Mouse (Mus musculus) testis, adult 2 months (tissue): Measurements from ENCODE around the gene Cdk2ap2. TPM values are rescaled to one million over a fixed set of nuclear protein-coding genes. Genes with fewer than 3 reads are reported as not detected.
"Not testable (repeated sequence)": the region's sequence is repeated elsewhere in the genome, so short reads cannot be mapped to it uniquely, and the experiment has no call there.

Experiments
- H3K27ac ChIP-seq: fragments of 200-500 bp; 2 replicates; pipeline ENCODE4 v1.5.1; 2012; ENCODE audit warnings: low read depth, low read length; ENCODE audit not compliant: control insufficient read depth, insufficient read depth
- H3K27me3 ChIP-seq: fragments of 200-500 bp; 2 replicates; pipeline ENCODE4 v1.6.1; 2012; ENCODE audit warnings: mild to moderate bottlenecking, low read length, moderate library complexity; ENCODE audit not compliant: control insufficient read depth, insufficient read depth
- H3K36me3 ChIP-seq: fragments of 200-500 bp; 2 replicates; pipeline ENCODE4 v1.6.1; 2012; ENCODE audit warnings: mild to moderate bottlenecking, low read length; ENCODE audit not compliant: control insufficient read depth, insufficient read depth
- H3K4me1 ChIP-seq: fragments of 200-500 bp; 2 replicates; pipeline ENCODE4 v1.6.1; 2012; ENCODE audit warnings: low read length; ENCODE audit not compliant: control insufficient read depth, insufficient read depth
- H3K4me3 ChIP-seq: fragments of 200-500 bp; 2 replicates; pipeline ENCODE4 v1.5.1; 2012; ENCODE audit warnings: low read depth, mild to moderate bottlenecking, low read length, moderate library complexity, mixed read lengths; ENCODE audit not compliant: control insufficient read depth
- CTCF ChIP-seq: fragments of 200-500 bp; IDR thresholded peaks from 2 replicates; pipeline ENCODE4 v1.5.1; 2012; ENCODE audit warnings: low read depth, mild to moderate bottlenecking, inconsistent platforms, low read length, moderate library complexity; ENCODE audit not compliant: control insufficient read depth, insufficient read depth, insufficient replicate concordance
- POLR2A ChIP-seq: fragments of 200-500 bp; IDR thresholded peaks from 2 replicates; pipeline ENCODE4 v1.6.1; 2012; ENCODE audit warnings: low read depth, mild to moderate bottlenecking, inconsistent platforms, low read length, moderate library complexity; ENCODE audit not compliant: control insufficient read depth
- polyA plus RNA-seq: library from polyadenylated mRNA; depleted of rRNA; stranded (reverse); fragments of >200 nt; gene quantifications from 2 replicates; pipeline ENCODE4 v1.2.3, GENCODE M21; 2012

The Cdk2ap2 gene
- polyA plus RNA-seq, 1 experiment, result 31.5 TPM

DNA sequence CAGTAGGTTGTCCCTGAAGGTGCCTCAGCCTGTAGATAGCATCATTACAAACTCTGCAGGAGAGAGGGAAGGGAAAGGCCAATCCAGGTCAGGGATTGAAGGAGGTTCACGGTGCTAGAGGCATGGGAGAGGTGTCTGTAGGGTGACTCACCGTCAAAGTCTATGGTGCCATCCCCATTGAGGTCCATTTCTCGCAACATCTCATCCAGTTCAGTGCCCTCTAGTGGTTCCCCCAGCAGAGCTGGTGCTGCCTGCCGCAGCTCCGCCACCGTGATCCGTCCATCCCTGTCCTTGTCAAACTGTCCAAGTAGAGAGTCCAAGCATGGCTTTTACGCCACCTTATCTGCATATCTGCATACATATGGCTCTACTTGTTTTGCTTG is 39.0 kb downstream of the Cdk2ap2 start:
- H3K4me3 ChIP-seq, H3K27me3 ChIP-seq, H3K27ac ChIP-seq, H3K36me3 ChIP-seq, H3K4me1 ChIP-seq: not testable (repeated sequence)
- peak; percentile 15; the same call in 1 of the 2 replicates for TF ChIP-seq CTCF

DNA sequence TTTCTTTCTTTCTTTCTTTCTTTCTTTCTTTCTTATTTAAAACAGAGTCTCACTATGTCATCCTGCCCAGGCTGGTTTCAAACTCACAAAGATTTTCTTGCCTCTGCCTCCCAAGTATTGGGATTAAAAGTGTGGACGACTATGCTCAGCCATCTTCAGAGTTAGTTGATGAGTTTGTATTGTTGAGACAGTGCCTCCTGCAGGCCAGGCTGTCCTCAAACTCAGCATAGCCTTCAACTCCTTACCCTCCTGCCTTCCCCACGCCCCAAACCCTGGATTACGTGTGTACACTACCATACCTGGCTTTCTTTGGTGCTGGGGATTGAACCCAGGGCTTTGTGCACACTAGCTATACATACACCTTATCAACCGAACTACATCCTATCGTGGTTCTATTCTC is 39.5 kb downstream of the Cdk2ap2 start:
- no peak for TF ChIP-seq CTCF
- no peak for TF ChIP-seq POLR2A
- Histone ChIP-seq H3K4me1 (no peaks in the 10 kb centered on the region), H3K36me3 (no peaks in the 10 kb centered on the region), H3K27ac (no peak overlapping the region), H3K27me3 (no peaks in the 10 kb centered on the region), H3K4me3 (no peak overlapping the region)

DNA sequence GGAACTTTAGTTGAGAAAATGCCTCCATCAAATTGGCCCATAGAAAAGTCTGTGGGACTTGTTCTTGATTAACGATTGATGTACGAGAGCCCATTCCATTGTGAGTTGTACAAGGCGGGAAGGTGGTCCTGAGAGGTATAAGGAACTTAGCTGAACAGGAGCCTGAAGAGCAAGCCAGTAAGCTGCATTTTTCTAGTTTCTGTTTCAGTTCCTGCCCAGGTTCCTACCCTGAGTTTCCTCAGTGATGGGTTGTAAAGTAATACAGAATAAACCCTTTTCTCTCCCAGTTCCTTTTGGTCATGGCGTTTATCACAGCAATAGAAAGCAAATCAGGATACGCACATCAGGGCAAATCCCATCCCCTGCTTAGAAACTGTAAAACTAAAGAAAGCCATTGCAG is 40.9 kb downstream of the Cdk2ap2 start:
- TF ChIP-seq POLR2A (no peak), CTCF (no peak)
- H3K27me3 ChIP-seq, result no peaks in the 10 kb centered on the region
- no peak overlapping the region for H3K4me3 ChIP-seq
- no peak overlapping the region for H3K27ac ChIP-seq
- no peaks in the 10 kb centered on the region for H3K4me1 ChIP-seq
- H3K36me3 ChIP-seq, result no peaks in the 10 kb centered on the region

DNA sequence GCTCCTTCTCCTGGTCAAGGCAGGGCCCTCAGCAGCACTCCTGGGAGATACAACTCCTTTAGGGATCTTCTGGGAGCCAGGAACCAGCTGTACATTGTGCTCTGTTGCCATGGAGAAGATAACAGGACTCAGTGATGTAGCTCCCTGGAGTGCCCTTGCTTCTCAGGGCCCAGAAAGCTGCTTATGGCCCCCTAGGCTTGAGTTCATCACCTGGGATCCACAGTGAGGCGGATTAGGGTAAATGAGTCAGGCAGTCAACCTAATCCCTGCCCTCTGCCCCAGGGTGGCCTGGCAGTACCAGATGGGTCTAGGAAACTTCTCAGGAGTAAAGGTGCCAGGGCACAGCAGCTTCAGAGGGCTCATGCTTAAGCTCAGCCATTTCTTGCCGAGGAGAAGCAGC is 42.5 kb downstream of the Cdk2ap2 start, which contains the start of gene Gpr152:
TSS of gene Gpr152 (plus strand) at position 342 of the 400 bp plus-strand sequence.
- Histone ChIP-seq H3K4me1 (no peaks in the 10 kb centered on the region), H3K27ac (no peak within 1 kb of the TSS), H3K36me3 (no peaks in the 10 kb centered on the region), H3K27me3 (no peaks in the 10 kb centered on the region), H3K4me3 (no peak within 1 kb of the TSS)
- TF ChIP-seq CTCF (no peak), POLR2A (no peak)

DNA sequence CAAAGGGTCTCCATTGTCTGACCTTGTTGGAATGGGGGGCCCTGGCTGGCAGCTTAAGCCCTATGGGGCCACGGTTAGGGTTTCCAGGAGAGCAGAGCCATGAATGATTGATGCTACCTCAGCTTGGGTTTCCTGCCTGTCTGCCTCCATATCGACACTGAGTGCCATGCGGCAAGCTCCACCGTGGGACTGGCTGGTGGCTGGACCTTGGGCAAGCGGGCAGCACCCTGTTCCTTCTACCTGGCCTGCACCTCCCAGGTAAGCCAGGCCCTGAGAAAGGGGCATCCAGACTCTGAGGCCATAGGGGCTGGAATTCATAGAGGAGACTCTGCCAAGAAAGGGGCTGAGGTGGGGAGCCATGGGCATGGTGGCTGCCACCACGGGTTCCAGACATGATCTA is 43.2 kb downstream of the Cdk2ap2 start:
- Histone ChIP-seq H3K4me1 (no peaks in the 10 kb centered on the region), H3K36me3 (no peaks in the 10 kb centered on the region), H3K4me3 (no peak overlapping the region), H3K27ac (no peak overlapping the region), H3K27me3 (no peaks in the 10 kb centered on the region)
- TF ChIP-seq CTCF (no peak), POLR2A (no peak)

DNA sequence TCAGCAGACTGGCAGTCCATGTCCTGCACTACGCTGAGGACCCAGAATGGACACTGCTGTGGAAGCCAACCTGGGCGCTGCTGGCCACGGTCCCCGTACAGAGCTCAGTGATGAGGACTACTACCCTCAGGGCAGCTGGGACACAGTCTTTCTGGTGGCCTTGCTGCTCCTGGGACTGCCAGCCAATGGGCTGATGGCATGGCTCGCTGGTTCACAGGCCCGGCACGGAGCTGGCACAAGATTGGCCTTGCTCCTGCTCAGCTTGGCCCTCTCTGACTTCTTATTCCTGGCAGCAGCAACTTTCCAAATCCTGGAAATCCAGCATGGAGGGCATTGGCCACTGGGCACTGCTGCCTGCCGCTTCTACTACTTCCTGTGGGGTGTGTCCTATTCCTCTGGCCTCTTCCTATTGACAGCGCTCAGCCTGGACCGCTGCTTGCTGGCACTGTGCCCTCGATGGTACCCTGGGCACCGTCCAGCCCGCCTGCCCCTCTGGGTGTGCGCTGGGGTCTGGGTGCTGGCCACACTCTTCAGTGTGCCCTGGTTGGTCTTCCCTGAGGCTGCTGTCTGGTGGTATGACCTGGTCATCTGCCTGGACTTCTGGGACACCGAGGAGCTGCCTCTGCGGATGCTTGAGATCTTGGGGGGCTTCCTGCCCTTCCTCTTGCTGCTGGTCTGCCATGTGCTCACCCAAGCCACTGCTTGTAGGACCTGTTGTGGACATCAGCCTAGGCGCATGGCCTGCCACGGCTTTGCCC is 45.6 kb downstream of the Cdk2ap2 start:
- Histone ChIP-seq H3K4me1 (peaks cover 7% of the 10 kb centered on the region), H3K4me3 (no peak overlapping the region), H3K27ac (no peak overlapping the region), H3K36me3 (no peaks in the 10 kb centered on the region), H3K27me3 (no peaks in the 10 kb centered on the region)
- no peak for TF ChIP-seq POLR2A
- TF ChIP-seq CTCF, result no peak

DNA sequence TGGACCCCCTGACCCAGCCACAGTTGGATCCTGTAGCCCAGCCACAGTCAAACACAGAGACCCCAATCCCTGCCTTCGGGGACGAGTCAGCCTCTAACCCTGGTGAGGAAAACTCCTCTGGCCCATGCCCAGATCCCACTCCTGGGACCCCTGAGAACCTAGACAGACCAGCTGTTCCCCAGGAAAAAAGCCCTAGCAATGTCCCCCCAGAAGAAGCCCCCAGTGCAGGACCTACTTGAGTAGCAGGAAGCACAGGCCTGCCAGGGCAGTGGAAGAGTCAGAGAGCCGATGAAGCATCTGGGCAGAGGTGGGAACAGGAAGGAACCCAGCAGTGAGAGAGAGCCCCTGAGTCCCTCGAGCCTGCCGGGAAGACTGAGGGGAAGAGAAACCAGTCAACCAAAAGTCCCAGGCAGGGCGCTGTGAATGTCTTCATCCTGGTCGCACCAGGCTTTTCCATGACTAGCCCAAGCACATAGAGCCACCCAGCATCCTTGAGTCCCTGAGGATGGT is 46.8 kb downstream of the Cdk2ap2 start, which contains the start of gene Cabp4:
TSS of gene Cabp4 (minus strand) at position 275 of the 510 bp plus-strand sequence.
- no peak for TF ChIP-seq POLR2A
- TF ChIP-seq CTCF, result no peak
- no peaks in the 10 kb centered on the region for H3K27me3 ChIP-seq
- no peak within 1 kb of the TSS for H3K4me3 ChIP-seq
- H3K4me1 ChIP-seq, result peaks cover 11% of the 10 kb centered on the region
- H3K27ac ChIP-seq, result no peak within 1 kb of the TSS
- no peaks in the 10 kb centered on the region for H3K36me3 ChIP-seq
